Mouse (Mus musculus) thymus, adult 2 months (tissue): ENCODE measurements around the gene Mmp7. TPM values are rescaled to one million over a fixed set of nuclear protein-coding genes. Genes with fewer than 3 reads are reported as not detected.

ENCODE experiments used
- DNase-seq: peaks from one replicate; pipeline ENCODE4 v3.0.0; 2021
- H3K27ac ChIP-seq: fragments of 200-500 bp; 2 replicates; pipeline ENCODE4 v1.5.1; 2012; ENCODE audit warnings: low read length, control low read depth; ENCODE audit not compliant: control insufficient read depth, insufficient read depth
- H3K27me3 ChIP-seq: fragments of 200-500 bp; 2 replicates; pipeline ENCODE4 v1.6.1; 2012; ENCODE audit warnings: mild to moderate bottlenecking, low read length, moderate library complexity, mixed read lengths; ENCODE audit not compliant: control insufficient read depth, insufficient read depth
- H3K36me3 ChIP-seq: fragments of 200-500 bp; 2 replicates; pipeline ENCODE4 v1.6.1; 2012; ENCODE audit warnings: mild to moderate bottlenecking, low read length, moderate library complexity; ENCODE audit not compliant: control insufficient read depth, insufficient read depth
- H3K4me1 ChIP-seq: fragments of 200-500 bp; replicated peaks from 2 replicates; pipeline ENCODE4 v1.6.1; 2012; ENCODE audit warnings: low read length; ENCODE audit not compliant: control insufficient read depth, insufficient read depth
- H3K4me3 ChIP-seq: fragments of 200-500 bp; 2 replicates; pipeline ENCODE4 v1.5.1; 2012; ENCODE audit warnings: mild to moderate bottlenecking, low read length, control low read depth, moderate library complexity; ENCODE audit not compliant: control insufficient read depth, insufficient read depth
- CTCF ChIP-seq: fragments of 200-500 bp; IDR thresholded peaks from 2 replicates; pipeline ENCODE4 v1.5.1; 2012; ENCODE audit warnings: mild to moderate bottlenecking, control low read depth, low read length, moderate library complexity, borderline replicate concordance; ENCODE audit not compliant: control insufficient read depth, poor library complexity, insufficient read depth; ENCODE audit errors: extremely low read depth
- POLR2A ChIP-seq: fragments of 200-500 bp; IDR thresholded peaks from 2 replicates; pipeline ENCODE4 v1.6.1; 2012; ENCODE audit warnings: mild to moderate bottlenecking, low read length, control low read depth, moderate library complexity; ENCODE audit not compliant: control insufficient read depth, poor library complexity, insufficient read depth; ENCODE audit errors: extremely low read depth
- WGBS: fragments of 180-500 bp; shearing (Covaris S2); methylation state at CpG from one replicate; pipeline ENCODE4 v1.1.7; 2018; 5-methylcytosine and 5-hydroxymethylcytosine counted together
- polyA plus RNA-seq: library from polyadenylated mRNA; depleted of rRNA; stranded (reverse); fragments of >200 nt; gene quantifications from 2 replicates; pipeline ENCODE4 v1.2.3, GENCODE M21; 2012; rRNA removed

Gene Mmp7
- polyA plus RNA-seq = 1.1 and 2.3 TPM in 2 replicates

GRCm38 (mm10) chr9:7691790-7692189 lies at the start of gene Mmp7:
Gene Mmp7 (plus strand): TSS chr9:7692090.
- no peaks in the 10 kb centered on the region for H3K4me1 ChIP-seq
- no peak within 1 kb of the TSS for H3K27ac ChIP-seq
- 56% methylated on average over 1 of the region's 1 CpGs for WGBS
- no peaks in the 10 kb centered on the region for H3K27me3 ChIP-seq
- no peak within 1 kb of the TSS for H3K4me3 ChIP-seq
- H3K36me3 ChIP-seq = no peaks in the 10 kb centered on the region
- TF ChIP-seq CTCF (no peak), POLR2A (no peak)
- DNase-seq = no peak

- no peak for DNase-seq
- WGBS = 96% methylated on average over 3 of the region's 3 CpGs
- Histone ChIP-seq H3K4me3 (no peak overlapping the region), H3K4me1 (no peaks in the 10 kb centered on the region), H3K36me3 (no peaks in the 10 kb centered on the region), H3K27me3 (no peaks in the 10 kb centered on the region), H3K27ac (no peak overlapping the region)
- no peak for TF ChIP-seq POLR2A
- no peak for TF ChIP-seq CTCF
Measured at GRCm38 (mm10) chr9:7647901-7648300, 44.0 kb upstream of the Mmp7 start.

- no peaks in the 10 kb centered on the region for H3K27me3 ChIP-seq
- 58% methylated on average over 5 of the region's 5 CpGs for WGBS
- no peak overlapping the region for H3K27ac ChIP-seq
- H3K36me3 ChIP-seq = no peaks in the 10 kb centered on the region
- TF ChIP-seq CTCF (no peak), POLR2A (no peak)
- H3K4me1 ChIP-seq = no peaks in the 10 kb centered on the region
- no peak overlapping the region for H3K4me3 ChIP-seq
- DNase-seq = no peak
Measured at GRCm38 (mm10) chr9:7650397-7651180, 41.3 kb upstream of the Mmp7 start.

DNA sequence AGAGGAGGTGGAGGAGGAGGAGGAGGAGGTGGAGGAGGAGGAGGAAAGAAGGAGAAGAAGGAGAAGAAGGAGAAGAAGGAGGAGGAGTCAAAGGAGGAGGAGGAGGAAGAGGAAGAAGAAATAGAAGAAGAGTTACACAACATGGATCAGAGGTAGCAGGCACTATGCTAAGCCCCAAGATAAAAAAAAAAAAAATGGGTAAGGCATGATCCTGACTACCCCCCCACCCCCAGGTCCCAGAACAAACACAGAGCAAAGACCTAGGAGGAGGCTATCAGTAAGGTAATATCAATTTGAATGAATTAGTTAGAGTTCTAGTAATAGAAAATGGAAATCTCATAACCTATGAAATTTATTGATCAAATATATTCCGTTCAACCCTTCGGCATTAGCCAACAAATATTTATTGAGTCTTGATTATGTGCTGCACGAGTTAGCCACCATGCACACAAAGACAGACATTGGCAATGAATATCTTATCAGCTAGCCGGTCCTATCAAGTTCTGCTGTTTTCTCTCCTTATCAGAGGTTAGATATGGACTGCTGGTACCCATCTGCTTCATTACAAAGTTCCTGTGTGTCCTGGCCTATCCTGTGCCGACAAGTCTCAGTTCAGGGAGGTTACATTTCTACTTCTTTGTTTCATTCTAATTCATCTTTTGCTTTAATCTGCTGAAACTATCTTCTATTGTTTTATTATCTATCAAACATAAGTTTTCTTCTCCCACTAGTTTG lies 39.4 kb upstream of the Mmp7 start:
- Histone ChIP-seq H3K27ac (no peak overlapping the region), H3K27me3 (no peaks in the 10 kb centered on the region), H3K36me3 (no peaks in the 10 kb centered on the region), H3K4me1 (no peaks in the 10 kb centered on the region), H3K4me3 (no peak overlapping the region)
- TF ChIP-seq CTCF = no peak
- TF ChIP-seq POLR2A = no peak
- no peak for DNase-seq
- WGBS = 90% methylated on average over 5 of the region's 5 CpGs

DNA sequence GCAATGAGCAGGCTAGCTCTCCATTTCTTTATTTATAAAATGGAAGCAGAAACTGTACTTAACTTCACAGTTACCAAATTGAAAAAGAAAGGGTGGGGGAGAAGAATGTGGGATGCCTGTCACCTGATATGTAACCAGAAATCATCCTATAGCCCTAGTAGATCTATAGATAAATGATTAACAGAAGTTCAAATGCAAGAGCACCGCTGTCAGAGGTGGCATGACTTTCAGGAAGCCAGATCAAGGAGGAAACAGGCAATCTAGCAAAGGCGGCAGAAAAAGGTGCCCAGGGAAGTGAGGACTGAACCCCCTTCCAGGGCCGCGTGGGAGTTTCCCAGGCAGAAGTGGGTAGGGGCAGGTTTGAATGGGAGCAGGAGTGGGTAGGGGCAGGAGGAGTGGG lies 33.9 kb upstream of the Mmp7 start:
- Histone ChIP-seq H3K27me3 (no peaks in the 10 kb centered on the region), H3K4me1 (no peaks in the 10 kb centered on the region), H3K36me3 (no peaks in the 10 kb centered on the region), H3K27ac (no peak overlapping the region), H3K4me3 (no peak overlapping the region)
- 32% methylated on average over 4 of the region's 4 CpGs for WGBS
- TF ChIP-seq CTCF (no peak), POLR2A (no peak)
- no peak for DNase-seq

DNA sequence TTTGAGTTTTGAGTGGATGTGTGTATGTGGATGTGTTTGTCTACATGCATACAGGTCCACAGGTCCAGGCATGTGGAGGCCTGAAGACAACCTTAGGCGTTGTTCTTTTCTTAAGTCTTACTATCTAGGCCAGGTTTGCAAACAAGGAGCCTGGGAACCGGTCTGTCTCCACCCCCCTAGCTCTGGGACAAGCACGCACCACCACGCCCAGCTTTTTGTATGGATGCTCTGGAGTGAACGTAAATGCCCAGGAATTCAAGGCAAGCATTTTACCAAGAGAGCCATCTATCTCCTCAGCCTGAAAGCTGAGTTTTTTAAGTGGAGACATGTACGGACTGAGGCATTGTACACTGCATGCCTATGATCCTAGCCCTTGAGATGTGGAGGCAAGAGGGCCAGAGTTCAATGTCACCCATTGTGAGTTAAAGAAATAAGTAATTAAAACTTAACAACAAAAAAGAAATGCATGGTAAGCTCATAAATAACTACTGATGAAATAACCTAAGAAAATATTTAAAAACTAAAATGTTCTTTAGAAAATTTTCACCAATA lies 32.3 kb upstream of the Mmp7 start:
- TF ChIP-seq POLR2A (no peak), CTCF (no peak)
- WGBS = 94% methylated on average over 6 of the region's 6 CpGs
- no peaks in the 10 kb centered on the region for H3K4me1 ChIP-seq
- H3K36me3 ChIP-seq = no peaks in the 10 kb centered on the region
- DNase-seq = no peak
- H3K4me3 ChIP-seq = no peak overlapping the region
- H3K27me3 ChIP-seq = no peaks in the 10 kb centered on the region
- no peak overlapping the region for H3K27ac ChIP-seq
